Mouse (Mus musculus): ENCODE data around the gene Cdc6.

- TF ChIP-seq CTCF (IDR thresholded peaks at IDR 0.05; ENCODE audit: low read depth) (no peak), EP300 (IDR thresholded peaks at IDR 0.05; ENCODE audit: low read depth) (no peak)
Observed at GRCm38 (mm10) chr11:98968716-98969495, 61.3 kb downstream of the Cdc6 start.
